Mouse (Mus musculus): Measurements from ENCODE around the gene Gm9964. TPM values are rescaled to one million over a fixed set of nuclear protein-coding genes. Genes with fewer than 3 reads are reported as not detected.

Gene Gm9964
- not detected in 2 replicates for polyA plus RNA-seq (2012; rRNA removed; ENCODE audit: low replicate concordance)

DNA sequence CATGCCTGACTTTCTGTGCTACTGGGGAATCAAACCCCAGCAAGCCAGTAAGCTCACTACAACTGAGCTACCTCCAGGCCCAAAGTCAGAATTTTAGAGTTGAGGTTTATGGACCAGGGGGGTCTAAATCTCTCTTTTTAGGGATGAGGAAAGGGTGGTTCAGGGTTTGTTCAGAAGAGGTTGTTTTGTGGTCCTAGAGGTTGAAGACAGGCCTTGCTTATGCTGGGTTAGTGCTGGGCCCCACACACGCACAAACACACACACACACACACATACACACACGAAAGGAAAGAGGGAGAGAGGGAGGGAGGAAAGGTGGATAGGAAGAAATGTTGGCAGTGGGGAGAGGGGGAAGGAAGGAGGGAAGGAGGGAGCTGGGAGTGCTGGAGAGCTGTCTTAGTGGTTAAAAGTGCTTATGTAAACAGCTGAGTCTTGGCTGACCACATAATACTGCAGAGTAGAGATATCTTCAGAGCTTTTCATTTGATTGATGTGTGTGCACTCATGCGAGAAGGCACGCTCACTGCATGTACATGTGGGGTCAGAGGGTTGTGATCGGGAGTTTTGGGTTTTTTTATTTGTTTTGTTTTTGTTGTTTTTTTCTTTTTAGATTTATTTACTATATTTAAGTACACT is at the start of gene Gm9964:
TSS of gene Gm9964 (minus strand) at position 51 of the 636 bp plus-strand sequence.

GRCm38 (mm10) chr11:79339234-79339807 is 42.6 kb upstream of the Gm9964 start, which contains the start of gene Nf1:
Gene Nf1 (plus strand): TSS chr11:79339693.

DNA sequence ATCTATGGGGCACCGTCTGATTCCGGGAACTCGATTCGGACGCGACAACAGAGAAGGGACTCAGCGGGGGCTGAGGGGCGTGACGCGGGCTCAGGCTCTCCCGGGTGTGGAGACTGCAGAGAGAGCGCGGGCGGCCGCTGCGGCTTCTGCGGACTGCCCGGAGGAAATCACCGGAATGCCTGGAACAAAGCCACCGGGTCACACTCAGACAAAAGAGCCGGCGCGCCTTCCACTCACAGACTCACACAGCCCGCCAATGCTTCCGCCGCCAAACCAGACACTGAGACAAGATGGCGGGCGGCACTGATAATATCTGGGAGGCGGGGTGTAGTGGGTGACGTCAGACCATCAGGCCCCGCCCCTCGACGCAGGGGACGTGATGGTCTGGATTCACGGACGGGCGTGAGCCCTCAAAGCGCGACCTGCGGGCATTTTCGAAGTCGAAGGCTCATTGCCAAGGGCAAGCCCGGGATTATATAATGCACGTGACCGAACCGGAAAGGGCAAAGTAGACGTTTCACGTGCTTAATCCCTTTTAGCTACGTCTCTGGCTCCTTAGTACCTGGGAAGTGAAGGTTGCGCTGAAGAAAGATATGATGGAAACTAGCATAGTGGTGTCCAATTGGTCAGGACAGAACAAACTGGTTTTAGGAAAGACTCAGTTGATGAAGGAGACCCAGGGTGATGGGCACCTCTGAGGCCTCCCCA is 42.2 kb downstream of the Gm9964 start, which contains the start of gene Wsb1:
TSS of gene Wsb1 (minus strand) at position 281 of the 708 bp plus-strand sequence.

Other genes starting within 250 kb of the Gm9964 start
- gene Ksr1, start 150.5 kb downstream of the Gm9964 start, polyA plus RNA-seq (2012; rRNA removed; ENCODE audit: low replicate concordance), result 60.1 and 61.3 TPM in 2 replicates
- gene Wsb1, start 42.2 kb downstream of the Gm9964 start, polyA plus RNA-seq (2012; rRNA removed; ENCODE audit: low replicate concordance), result 33.0 and 39.4 TPM in 2 replicates
- gene Nf1, start 42.8 kb upstream of the Gm9964 start, polyA plus RNA-seq (2012; rRNA removed; ENCODE audit: low replicate concordance), result 6.0 and 9.6 TPM in 2 replicates
- not detected in 2 replicates for gene Omg, start 207.2 kb upstream of the Gm9964 start, polyA plus RNA-seq (2012; rRNA removed; ENCODE audit: low replicate concordance)
- 3.2 and 6.0 TPM in 2 replicates for gene Evi2b, start 226.9 kb upstream of the Gm9964 start, polyA plus RNA-seq (2012; rRNA removed; ENCODE audit: low replicate concordance)
- gene Evi2, start 233.7 kb upstream of the Gm9964 start, polyA plus RNA-seq (2012; rRNA removed; ENCODE audit: low replicate concordance), result 0.02 and 0.08 TPM in 2 replicates
- gene Evi2a, start 233.7 kb upstream of the Gm9964 start, polyA plus RNA-seq (2012; rRNA removed; ENCODE audit: low replicate concordance), result 1.3 and 1.4 TPM in 2 replicates

Data from duodenum, adult 2 months (tissue).